Mouse (Mus musculus) embryo, embryonic 11.5 days (tissue): ENCODE results near the gene Snurf.

ENCODE experiments used
- DNase-seq: peaks from one replicate; pipeline ENCODE4 v3.0.0-alpha.2; 2012; ENCODE audit warnings: low read depth, low spot score

Gene Snurf

DNA sequence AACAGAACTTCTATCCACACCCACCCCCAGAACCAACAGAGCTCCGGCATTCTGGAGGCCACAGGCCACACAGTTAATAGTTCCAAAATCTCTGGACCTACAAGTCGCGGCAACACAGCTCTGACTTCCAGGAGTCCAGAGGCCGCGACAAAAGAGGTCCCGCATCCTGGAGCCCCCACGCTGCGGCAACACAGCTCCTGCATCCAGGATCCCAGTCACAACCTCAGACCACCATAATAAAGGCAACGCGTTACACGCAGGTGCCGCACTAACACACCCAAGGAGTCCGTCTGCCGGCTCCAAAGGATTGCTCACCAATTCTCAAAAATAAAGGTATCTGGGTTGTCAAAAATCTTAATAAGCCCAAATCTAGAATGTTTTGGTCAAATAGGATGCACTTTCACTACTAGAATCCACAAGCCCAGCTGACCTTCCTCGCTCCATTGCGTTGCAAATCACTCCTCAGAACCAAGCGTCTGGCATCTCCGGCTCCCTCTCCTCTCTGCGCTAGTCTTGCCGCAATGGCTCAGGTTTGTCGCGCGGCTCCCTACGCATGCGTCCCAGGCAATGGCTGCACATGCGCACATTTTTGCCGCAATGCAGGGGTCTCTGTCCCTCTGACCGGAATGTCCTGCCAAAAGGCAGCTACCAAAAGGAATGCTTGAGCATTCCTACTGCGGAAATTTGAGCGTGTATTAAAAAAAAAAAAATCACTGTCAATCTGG lies at the start of gene Snurf, which contains the start of gene Gm38393:
Gene Snurf, minus strand, starts transcription at position 444 of the 725 bp plus-strand sequence.
Gene Gm38393, minus strand, starts transcription at position 459 of the 725 bp plus-strand sequence.
- DNase-seq = peak; percentile 45

DNA sequence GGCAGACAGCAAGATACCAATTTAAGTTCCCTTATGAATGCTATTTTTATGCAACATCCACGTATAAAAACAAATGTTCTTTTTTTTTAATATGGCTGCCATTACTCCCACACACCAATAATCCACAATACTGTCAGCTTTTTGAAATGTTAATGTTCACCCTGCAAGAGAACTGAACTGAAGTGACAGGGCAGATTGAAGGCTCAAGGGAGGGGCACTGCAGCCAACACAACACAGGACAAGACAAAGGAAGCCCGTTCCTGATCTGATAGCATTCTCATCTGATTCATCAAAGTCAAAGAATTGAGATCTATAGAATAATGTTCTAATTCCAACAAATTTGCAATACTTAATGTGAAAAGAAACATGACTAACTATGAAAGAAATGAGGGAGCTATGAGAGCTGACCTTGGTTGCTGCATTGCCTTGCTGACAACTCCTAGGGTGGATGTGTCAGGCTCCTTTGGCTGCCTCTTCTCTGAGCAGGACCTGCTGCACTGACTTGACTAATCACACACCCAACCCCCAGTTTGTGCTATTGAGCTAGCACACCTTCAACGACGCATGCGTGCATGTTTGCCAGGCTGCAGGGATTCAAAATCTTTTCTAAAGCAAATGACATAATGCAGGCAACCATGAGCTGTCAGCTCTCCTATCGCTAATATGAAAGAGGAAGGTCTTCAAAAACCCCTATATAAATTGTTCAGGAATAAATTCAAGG lies 42.8 kb upstream of the Snurf start:
- no peak for DNase-seq

GRCm38 (mm10) chr7:60013186-60013585 lies 8.3 kb upstream of the Snurf start:
- DNase-seq = no peak

DNA sequence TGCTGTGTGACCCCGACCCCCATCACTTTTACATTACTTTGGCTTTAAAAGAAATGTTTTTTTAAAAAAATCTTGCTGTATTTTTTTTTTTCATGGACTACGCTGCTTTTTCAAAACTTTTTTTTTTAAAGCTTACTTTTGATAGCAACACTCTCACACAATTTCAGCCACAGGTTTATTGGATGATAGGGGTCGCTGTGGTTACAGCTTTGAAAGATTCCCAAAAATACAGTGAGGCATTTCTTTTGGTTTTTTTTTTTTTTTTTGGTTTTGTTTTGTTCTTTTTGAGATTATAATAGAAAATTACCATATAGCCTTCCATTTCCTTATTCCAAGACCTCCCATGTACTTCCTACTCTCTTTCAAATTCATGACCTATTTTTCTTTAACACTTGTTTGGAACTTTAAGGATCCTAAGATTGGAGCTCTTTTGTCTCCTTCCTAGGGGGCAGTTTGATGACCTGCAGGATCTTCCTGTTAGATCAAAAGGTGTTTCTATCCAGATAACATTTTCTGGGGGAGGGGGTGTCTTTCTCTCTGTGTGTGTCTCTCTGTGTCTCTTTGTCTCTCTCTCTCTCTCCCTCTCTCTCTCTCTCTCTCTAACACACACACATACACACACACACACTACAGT lies 3.0 kb upstream of the Snurf start:
- DNase-seq = no peak

- no peak for DNase-seq
Measured at GRCm38 (mm10) chr7:60006262-60006661, 1.4 kb upstream of the Snurf start.

DNA sequence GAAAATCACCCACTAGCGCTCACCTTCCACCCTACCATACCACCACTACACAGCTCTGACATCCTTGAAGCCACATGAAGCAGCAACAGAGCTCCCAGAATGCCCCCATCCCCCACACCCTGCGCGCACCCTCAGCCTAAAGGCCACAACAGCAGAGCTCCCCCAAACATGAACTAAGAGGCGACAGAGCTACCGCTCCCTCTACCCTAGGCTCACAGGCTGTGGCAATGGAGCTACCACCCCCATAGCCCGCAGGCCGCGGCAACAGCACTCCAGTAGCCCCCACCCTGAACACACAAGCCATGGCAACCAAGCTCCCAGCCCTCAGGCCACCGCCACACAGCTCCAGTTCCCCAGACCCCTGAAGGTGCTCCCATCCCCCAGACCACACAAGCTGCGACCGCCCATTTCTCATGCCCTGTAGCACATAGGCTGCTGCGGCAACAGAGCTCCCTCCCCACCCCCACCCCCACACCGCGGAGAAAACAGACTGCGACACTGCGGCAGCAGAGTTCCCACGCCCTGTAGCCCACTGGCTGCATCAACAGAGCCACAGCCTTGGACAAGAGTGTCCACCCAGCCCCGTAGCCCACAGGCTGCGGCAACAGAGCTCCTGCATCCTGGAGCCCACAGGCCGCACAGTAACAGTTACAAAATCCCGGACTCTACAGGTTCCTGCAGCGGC lies 786 bp downstream of the Snurf start:
- DNase-seq = peak; percentile 48

- DNase-seq = no peak
Measured at GRCm38 (mm10) chr7:60003006-60003865, 1.6 kb downstream of the Snurf start.

GRCm38 (mm10) chr7:59978646-59979045 lies 26.2 kb downstream of the Snurf start:
- DNase-seq = no peak
